Mouse (Mus musculus) thymus, adult 2 months (tissue): ENCODE results near the gene Ick.

Source experiments
- CTCF ChIP-seq: fragments of 200-500 bp; IDR thresholded peaks from 2 replicates; pipeline ENCODE4 v1.5.1; 2012; ENCODE audit warnings: mild to moderate bottlenecking, control low read depth, low read length, moderate library complexity, borderline replicate concordance; ENCODE audit not compliant: control insufficient read depth, poor library complexity, insufficient read depth; ENCODE audit errors: extremely low read depth
- POLR2A ChIP-seq: fragments of 200-500 bp; IDR thresholded peaks from 2 replicates; pipeline ENCODE4 v1.6.1; 2012; ENCODE audit warnings: mild to moderate bottlenecking, low read length, control low read depth, moderate library complexity; ENCODE audit not compliant: control insufficient read depth, poor library complexity, insufficient read depth; ENCODE audit errors: extremely low read depth

GRCm38 (mm10) chr9:78175277-78176200 is 66.5 kb downstream of the Ick start:
- TF ChIP-seq CTCF = peak; percentile 63
- peak; percentile 96 for TF ChIP-seq POLR2A
